Mouse (Mus musculus) forebrain, embryonic 15.5 days (tissue): ENCODE measurements around the gene Nccrp1. TPM values are rescaled to one million over a fixed set of nuclear protein-coding genes. Genes with fewer than 3 reads are reported as not detected.
A peak's percentile ranks its signal among the peaks of the same experiment; 100 is the strongest.

Source experiments
- ATAC-seq: fragments of 200-750 bp; cut with Nextera tagmentation; replicated peaks from 2 replicates; pipeline ENCODE4 v1.8.0; 2017; ENCODE audit warnings: mild to moderate bottlenecking, moderate TSS enrichment, moderate library complexity
- H3K27ac ChIP-seq: fragments of 300-500 bp; sonication (generic); replicated peaks from 2 replicates; pipeline ENCODE4 v1.5.1; 2015; ENCODE audit warnings: mild to moderate bottlenecking, inconsistent platforms
- H3K27me3 ChIP-seq: fragments of 300-500 bp; sonication (generic); 2 replicates; pipeline ENCODE4 v1.6.1; 2015; ENCODE audit warnings: inconsistent platforms
- H3K36me3 ChIP-seq: fragments of 300-500 bp; sonication (generic); 2 replicates; pipeline ENCODE4 v1.6.1; 2015; ENCODE audit warnings: mild to moderate bottlenecking, inconsistent platforms
- H3K4me1 ChIP-seq: fragments of 300-500 bp; sonication (generic); 2 replicates; pipeline ENCODE4 v1.6.1; 2015; ENCODE audit warnings: inconsistent platforms
- H3K4me2 ChIP-seq: fragments of 300-500 bp; sonication (generic); replicated peaks from 2 replicates; pipeline ENCODE4 v1.6.1; 2015; ENCODE audit warnings: mild to moderate bottlenecking, inconsistent platforms
- H3K4me3 ChIP-seq: fragments of 300-500 bp; sonication (generic); 2 replicates; pipeline ENCODE4 v1.5.1; 2015; ENCODE audit warnings: mild to moderate bottlenecking, inconsistent platforms
- H3K9ac ChIP-seq: fragments of 300-500 bp; sonication (generic); replicated peaks from 2 replicates; pipeline ENCODE4 v1.6.1; 2015; ENCODE audit warnings: mild to moderate bottlenecking, inconsistent platforms
- H3K9me3 ChIP-seq: fragments of 300-500 bp; sonication (generic); 2 replicates; pipeline ENCODE4 v1.6.1; 2016; ENCODE audit warnings: inconsistent platforms
- WGBS: fragments of 180-500 bp; shearing (Covaris S2); methylation state at CpG from one replicate; pipeline ENCODE4 v1.1.7; 2015; ENCODE audit warnings: mixed read lengths; 5-methylcytosine and 5-hydroxymethylcytosine counted together
- polyA plus RNA-seq: library from polyadenylated mRNA; unstranded; fragments of >200 nt; fragmentation: Nextera tagmentation; extraction: Ambion mirVana; gene quantifications from 2 replicates; pipeline ENCODE4 v1.2.1, GENCODE M21; 2015

The Nccrp1 gene
- polyA plus RNA-seq, 1 experiment from 2014 or later = not detected

DNA sequence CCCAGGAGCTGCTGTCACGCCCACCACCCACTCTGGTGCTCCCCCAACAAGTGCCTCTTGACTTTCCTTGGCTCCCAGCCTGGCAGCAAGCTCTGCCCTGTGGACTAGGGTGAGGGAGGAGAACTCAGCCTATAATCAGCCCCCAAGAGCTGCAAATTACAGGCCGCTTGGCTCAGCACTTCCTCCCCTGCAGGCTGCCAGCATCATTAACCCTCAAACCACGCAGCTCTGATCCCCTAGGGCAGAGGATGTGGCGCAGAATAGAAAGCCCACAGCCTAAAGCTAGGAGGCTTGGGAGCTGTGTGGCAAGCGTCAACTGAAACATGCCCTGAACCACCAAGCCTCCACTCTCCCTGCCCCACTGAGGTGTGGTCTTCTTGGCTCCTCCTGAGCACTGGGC is 18.4 kb upstream of the Nccrp1 start:
- H3K36me3 ChIP-seq = peaks cover 32% of the 10 kb centered on the region

DNA sequence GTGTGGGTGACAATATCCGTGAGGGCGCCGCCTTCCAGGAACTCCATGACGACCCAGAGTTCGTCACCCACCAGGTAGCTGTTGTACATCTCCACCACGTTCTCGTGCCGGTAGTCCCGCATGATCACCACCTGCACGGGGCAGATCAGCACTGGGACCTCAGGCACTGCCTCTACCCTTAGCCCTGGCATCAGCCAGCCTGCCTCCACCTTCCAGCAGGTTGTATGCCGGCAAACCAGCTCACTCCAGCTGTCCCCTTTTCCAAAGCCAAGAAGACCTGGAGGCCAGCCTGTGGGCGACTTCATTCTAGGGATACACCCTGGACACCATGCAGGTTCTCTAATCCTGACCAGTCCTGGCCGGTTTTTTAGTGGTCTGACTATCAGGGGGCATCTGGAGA is 15.9 kb upstream of the Nccrp1 start:
- no peak overlapping the region for H3K4me2 ChIP-seq
- no peaks in the 10 kb centered on the region for H3K27me3 ChIP-seq
- H3K9ac ChIP-seq = no peak overlapping the region
- H3K4me1 ChIP-seq = no peaks in the 10 kb centered on the region
- 92% methylated on average over 13 of the region's 13 CpGs for WGBS
- H3K36me3 ChIP-seq = peaks cover 45% of the 10 kb centered on the region
- H3K27ac ChIP-seq = no peak overlapping the region
- no peak overlapping the region for H3K4me3 ChIP-seq
- no peaks in the 10 kb centered on the region for H3K9me3 ChIP-seq
- no peak for ATAC-seq

More for the DNA sequence above, 18.4 kb upstream of the Nccrp1 start:
- H3K9ac ChIP-seq = no peak overlapping the region
- no peak overlapping the region for H3K4me3 ChIP-seq
- H3K27ac ChIP-seq = no peak overlapping the region
- H3K9me3 ChIP-seq = no peaks in the 10 kb centered on the region
- H3K27me3 ChIP-seq = no peaks in the 10 kb centered on the region
- no peak overlapping the region for H3K4me2 ChIP-seq
- peaks cover under 1% of the 10 kb centered on the region; the same call in 1 of the 2 replicates for H3K4me1 ChIP-seq
- ATAC-seq = no peak
- WGBS = 65% methylated on average over 5 of the region's 5 CpGs

DNA sequence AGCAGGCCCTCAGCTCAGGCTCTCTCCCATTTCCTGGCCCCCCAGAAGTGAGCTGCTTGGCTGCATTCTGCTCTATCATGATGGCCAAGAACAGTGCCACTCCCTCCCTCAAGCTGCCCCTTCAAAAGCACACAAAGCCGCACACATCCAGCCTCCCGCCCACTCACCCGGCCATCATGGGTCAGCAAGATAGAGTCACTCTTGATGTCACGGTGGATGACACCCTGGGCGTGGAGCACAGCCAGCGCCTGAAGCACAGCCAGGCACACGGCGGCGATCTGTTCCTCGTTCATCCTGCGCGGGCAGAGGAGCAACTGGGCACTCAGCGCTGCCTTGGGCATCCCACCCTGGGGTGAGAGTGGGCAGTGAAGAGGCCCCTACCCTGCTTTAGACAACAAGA is 15.3 kb upstream of the Nccrp1 start:
- Histone ChIP-seq H3K9ac (no peak overlapping the region), H3K9me3 (no peaks in the 10 kb centered on the region), H3K4me3 (no peak overlapping the region), H3K27ac (no peak overlapping the region), H3K4me1 (no peaks in the 10 kb centered on the region), H3K36me3 (peaks cover 40% of the 10 kb centered on the region), H3K27me3 (no peaks in the 10 kb centered on the region), H3K4me2 (no peak overlapping the region)
- 93% methylated on average over 13 of the region's 13 CpGs for WGBS
- no peak for ATAC-seq

DNA sequence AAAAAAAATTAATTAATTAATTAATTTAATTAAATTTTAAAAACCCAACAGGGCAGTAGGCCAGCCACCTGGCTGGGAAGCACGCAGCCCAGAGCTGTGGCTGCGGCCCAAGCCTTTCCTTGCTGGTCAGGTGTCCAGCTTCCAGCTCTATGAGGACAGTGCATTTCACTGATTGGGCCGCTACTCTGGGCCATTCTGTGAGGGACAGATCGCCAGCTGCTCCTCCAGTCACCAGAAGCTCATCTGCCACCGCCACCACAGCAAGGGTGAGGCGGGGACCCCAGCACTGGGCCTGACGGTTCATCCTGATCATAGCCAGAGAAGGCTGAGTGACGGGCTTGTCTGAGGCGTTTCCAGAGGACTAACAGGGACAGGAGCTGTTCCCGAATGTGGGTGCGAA is 14.9 kb upstream of the Nccrp1 start:
- H3K27me3 ChIP-seq = no peaks in the 10 kb centered on the region
- no peak overlapping the region for H3K9ac ChIP-seq
- H3K4me1 ChIP-seq = no peaks in the 10 kb centered on the region
- H3K27ac ChIP-seq = no peak overlapping the region
- WGBS = 93% methylated on average over 11 of the region's 11 CpGs
- H3K9me3 ChIP-seq = no peaks in the 10 kb centered on the region
- ATAC-seq = no peak
- no peak overlapping the region for H3K4me2 ChIP-seq
- no peak overlapping the region for H3K4me3 ChIP-seq
- H3K36me3 ChIP-seq = peaks cover 36% of the 10 kb centered on the region

DNA sequence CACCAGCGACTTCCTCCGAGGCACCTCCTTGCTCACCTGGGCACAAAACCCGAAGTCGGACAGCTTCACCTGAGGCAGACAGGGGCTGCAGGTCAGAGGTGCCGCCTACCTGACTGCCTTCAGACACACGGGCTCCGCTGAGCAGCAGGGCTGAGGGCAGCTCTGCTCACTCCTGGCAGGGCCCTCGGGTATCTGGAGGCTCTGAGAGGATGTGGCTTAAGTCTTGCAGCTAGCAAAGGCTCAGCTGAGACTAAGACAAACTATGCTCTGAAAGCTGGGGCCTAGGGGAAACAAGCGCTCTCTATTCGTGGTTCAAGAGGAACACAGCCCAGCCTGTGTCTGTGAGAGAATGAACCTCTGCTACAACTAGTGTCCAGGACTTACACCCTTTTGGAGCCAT is 13.8 kb upstream of the Nccrp1 start:
- no peaks in the 10 kb centered on the region for H3K9me3 ChIP-seq
- H3K4me1 ChIP-seq = no peaks in the 10 kb centered on the region
- H3K27ac ChIP-seq = no peak overlapping the region
- WGBS = 97% methylated on average over 10 of the region's 10 CpGs
- no peak overlapping the region for H3K9ac ChIP-seq
- no peak overlapping the region for H3K4me3 ChIP-seq
- no peaks in the 10 kb centered on the region for H3K27me3 ChIP-seq
- H3K36me3 ChIP-seq = peaks cover 30% of the 10 kb centered on the region
- H3K4me2 ChIP-seq = no peak overlapping the region
- ATAC-seq = no peak

DNA sequence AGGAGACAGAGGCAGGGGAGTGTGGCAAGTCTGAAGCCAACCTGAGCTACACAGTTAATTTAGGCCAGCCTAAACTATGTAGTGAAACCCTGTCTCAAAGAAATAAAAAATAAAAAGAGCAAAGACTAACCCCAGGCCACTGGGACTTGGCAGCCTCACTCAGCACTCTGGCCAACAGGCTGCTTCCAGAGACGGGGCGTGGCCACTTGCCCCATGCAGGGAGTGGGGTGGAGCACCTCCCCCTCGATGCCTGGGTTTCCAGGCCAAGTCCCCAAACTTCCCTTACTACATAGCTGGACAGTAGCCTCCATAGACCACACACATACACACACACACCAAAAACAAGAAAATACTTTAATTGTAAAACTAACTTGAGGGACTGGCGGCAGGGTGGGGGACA is 11.4 kb upstream of the Nccrp1 start:
- Histone ChIP-seq H3K4me3 (no peak overlapping the region), H3K27ac (no peak overlapping the region), H3K27me3 (no peaks in the 10 kb centered on the region), H3K4me1 (no peaks in the 10 kb centered on the region), H3K4me2 (no peak overlapping the region), H3K9me3 (no peaks in the 10 kb centered on the region), H3K36me3 (peaks cover 20% of the 10 kb centered on the region), H3K9ac (no peak overlapping the region)
- 75% methylated on average over 4 of the region's 4 CpGs for WGBS
- no peak for ATAC-seq

DNA sequence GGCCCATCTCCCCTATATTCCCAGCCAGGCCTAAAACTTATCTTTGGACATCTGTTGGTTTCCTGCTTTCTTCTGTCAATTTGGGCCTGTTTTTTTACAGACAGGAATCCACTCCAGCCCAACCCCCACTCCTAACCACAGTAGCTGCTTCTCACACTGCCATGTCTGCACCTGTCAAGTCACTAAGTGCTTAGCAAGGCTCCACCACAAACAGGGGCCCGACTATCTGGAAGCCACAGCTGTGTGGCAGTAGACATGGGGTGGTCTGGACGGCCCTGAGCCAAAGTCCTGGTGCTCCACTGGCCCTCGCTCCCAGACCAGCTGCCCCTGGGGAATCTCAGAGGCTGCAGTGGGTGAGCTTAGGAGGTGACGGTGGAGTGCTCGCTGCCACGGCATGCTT is 10.7 kb upstream of the Nccrp1 start:
- no peak overlapping the region for H3K9ac ChIP-seq
- H3K27ac ChIP-seq = no peak overlapping the region
- ATAC-seq = no peak
- no peak overlapping the region for H3K4me2 ChIP-seq
- 94% methylated on average over 6 of the region's 6 CpGs for WGBS
- H3K9me3 ChIP-seq = no peaks in the 10 kb centered on the region
- no peak overlapping the region for H3K4me3 ChIP-seq
- H3K4me1 ChIP-seq = no peaks in the 10 kb centered on the region
- no peaks in the 10 kb centered on the region for H3K27me3 ChIP-seq
- peaks cover 19% of the 10 kb centered on the region for H3K36me3 ChIP-seq

DNA sequence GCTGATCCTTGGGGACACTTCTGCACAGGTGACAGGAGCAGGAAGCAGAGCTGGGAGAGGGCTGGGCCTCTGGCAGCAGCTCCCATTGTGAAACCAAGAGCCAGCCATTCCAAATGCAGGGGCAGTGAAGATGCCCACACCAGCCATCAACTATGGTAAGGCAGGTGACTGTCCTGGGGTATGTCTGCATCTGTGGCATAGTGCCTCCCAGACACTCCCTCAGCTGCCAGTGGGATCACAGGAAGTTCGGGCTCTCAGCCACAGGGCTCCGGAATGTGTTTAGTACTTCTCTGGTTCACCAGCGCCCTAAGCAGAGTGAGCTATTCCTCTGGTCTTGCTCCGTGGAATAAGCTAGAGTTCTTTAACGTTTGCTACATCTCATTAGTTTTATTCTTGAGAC is 10.0 kb upstream of the Nccrp1 start:
- no peak overlapping the region for H3K9ac ChIP-seq
- no peaks in the 10 kb centered on the region for H3K4me1 ChIP-seq
- no peak overlapping the region for H3K4me3 ChIP-seq
- no peak overlapping the region for H3K4me2 ChIP-seq
- WGBS = 71% methylated on average over 5 of the region's 5 CpGs
- H3K27me3 ChIP-seq = no peaks in the 10 kb centered on the region
- H3K9me3 ChIP-seq = no peaks in the 10 kb centered on the region
- H3K36me3 ChIP-seq = peaks cover 19% of the 10 kb centered on the region
- ATAC-seq = no peak
- no peak overlapping the region for H3K27ac ChIP-seq

DNA sequence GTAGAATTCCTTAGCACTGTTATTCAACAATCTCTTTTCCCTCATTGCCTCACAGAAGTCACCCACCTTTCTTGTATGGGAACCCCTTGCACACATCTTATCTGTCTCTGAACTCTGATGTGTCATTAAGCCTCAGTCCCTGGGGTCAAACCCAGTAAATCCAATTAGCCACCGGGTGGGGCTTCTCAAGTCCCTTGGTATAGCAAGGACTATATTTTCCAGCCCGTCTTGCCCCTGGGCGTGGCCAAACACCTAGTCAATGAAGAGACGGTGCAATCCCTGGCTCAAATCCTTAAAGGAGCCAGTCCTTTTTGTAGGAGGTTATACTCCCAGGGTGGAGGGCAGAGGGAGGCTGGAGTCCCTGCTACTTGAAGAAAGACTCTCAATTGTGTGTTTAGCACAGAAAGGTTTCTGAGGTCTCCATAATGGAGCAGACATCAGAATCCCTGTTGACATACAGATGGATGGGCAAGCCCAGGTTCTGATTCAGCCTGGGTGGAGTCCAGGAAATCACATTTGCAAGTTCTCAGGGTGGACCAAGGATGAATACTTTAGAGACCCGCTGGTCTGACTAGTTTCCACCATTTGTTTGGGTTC is 9.0 kb upstream of the Nccrp1 start:
- Histone ChIP-seq H3K36me3 (peaks cover 15% of the 10 kb centered on the region), H3K4me1 (no peaks in the 10 kb centered on the region), H3K4me2 (no peak overlapping the region), H3K9me3 (no peaks in the 10 kb centered on the region), H3K4me3 (no peak overlapping the region), H3K27me3 (no peaks in the 10 kb centered on the region), H3K27ac (no peak overlapping the region), H3K9ac (no peak overlapping the region)
- no peak for ATAC-seq
- 16% methylated on average over 5 of the region's 5 CpGs for WGBS

DNA sequence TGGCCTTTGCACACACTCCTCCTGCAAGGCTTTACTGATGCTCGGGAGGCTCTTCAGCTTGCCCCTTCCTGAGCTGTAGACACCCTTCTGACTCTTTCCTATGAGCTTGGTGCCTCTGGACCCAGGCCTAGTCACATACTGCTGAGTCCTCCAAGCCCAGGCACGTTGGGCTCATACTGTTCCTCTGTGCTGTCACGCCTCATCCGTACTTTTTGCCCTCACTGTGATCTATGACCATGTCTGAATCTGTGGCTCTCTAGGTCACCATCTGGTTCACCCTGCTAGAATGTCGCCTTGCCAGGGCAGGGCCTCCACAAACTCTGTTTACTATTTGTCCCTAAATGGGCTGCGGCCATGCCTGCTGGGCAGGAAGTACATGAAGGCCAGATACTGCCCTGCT is 6.0 kb upstream of the Nccrp1 start:
- WGBS = 95% methylated on average over 6 of the region's 6 CpGs
- H3K4me1 ChIP-seq = no peaks in the 10 kb centered on the region
- no peak overlapping the region for H3K4me3 ChIP-seq
- no peak overlapping the region for H3K27ac ChIP-seq
- H3K36me3 ChIP-seq = no peaks in the 10 kb centered on the region
- H3K27me3 ChIP-seq = no peaks in the 10 kb centered on the region
- no peak overlapping the region for H3K9ac ChIP-seq
- no peak overlapping the region for H3K4me2 ChIP-seq
- no peak for ATAC-seq
- H3K9me3 ChIP-seq = no peaks in the 10 kb centered on the region

DNA sequence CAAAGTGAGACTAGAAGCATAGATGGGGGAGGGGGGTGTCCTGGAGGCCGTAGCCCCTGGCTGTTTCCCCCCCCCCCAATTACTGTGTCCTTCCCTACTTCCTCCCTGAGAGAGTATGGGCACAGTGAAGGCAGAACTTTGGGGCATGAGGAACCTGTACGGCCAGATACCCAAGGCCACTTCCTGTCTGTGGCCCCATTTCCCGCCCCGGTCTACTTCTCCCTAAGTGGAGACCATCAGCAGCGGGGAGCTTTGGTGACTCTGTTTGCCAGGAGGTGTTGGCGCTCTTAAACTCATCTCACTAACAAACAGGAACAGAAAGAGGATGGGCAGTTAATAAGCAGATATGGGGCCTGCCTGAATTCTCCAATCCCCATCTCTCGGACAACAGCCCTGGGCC is 574 bp upstream of the Nccrp1 start:
- no peak overlapping the region for H3K4me3 ChIP-seq
- no peak overlapping the region for H3K4me2 ChIP-seq
- no peaks in the 10 kb centered on the region for H3K9me3 ChIP-seq
- peaks cover 35% of the 10 kb centered on the region for H3K27me3 ChIP-seq
- H3K9ac ChIP-seq = no peak overlapping the region
- 79% methylated on average over 7 of the region's 7 CpGs for WGBS
- no peaks in the 10 kb centered on the region for H3K36me3 ChIP-seq
- ATAC-seq = no peak
- peaks cover 16% of the 10 kb centered on the region for H3K4me1 ChIP-seq
- H3K27ac ChIP-seq = no peak overlapping the region

DNA sequence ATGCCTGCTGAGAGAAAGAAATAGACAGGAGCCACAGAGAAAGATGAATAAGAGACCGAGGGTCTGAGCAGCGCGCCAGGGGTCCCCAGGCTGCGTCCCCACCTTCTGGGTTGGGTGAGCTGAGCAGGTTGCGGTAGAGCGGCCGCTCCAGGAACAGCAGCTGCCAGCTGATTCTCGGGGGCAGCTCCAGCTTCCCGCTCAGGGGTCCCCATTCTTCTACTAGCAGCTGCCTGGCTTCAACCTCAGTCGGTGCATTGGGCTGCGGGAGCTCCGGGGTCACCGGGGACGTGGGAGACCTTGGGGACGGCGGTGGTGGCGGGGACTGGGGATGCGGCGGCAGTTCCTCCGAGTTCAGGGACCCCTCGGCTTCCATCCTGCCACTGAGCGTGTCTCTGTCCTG is 405 bp downstream of the Nccrp1 start:
- Histone ChIP-seq H3K27me3 (peaks cover 35% of the 10 kb centered on the region), H3K9ac (peak overlapping the region; percentile 8)
- WGBS = 1% methylated on average over 22 of the region's 22 CpGs

DNA sequence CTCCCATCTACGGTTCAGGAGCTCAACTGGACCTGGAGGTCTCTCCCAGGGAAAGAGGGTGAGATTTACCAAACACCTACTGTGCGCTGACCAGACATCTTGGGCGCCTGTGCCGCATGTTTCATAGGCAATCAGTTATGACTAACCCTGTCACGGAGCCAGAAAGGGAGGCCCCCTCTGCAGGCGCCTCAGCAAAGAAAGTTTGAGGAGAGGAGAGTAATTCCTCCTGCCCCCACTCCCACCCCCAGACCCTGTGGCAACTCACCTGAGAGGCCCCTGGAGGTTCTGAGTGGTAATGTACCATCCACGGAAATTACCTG is 1.2 kb downstream of the Nccrp1 start:
- no peak overlapping the region for H3K4me2 ChIP-seq
- H3K27ac ChIP-seq = no peak overlapping the region
- peaks cover 35% of the 10 kb centered on the region for H3K27me3 ChIP-seq
- WGBS = 42% methylated on average over 7 of the region's 7 CpGs
- ATAC-seq = no peak
- no peak overlapping the region for H3K9ac ChIP-seq
- peaks cover 16% of the 10 kb centered on the region for H3K4me1 ChIP-seq
- no peaks in the 10 kb centered on the region for H3K36me3 ChIP-seq
- H3K9me3 ChIP-seq = no peaks in the 10 kb centered on the region
- no peak overlapping the region for H3K4me3 ChIP-seq

More for the DNA sequence above, 405 bp downstream of the Nccrp1 start:
- no peak for ATAC-seq
- H3K4me1 ChIP-seq = peaks cover 16% of the 10 kb centered on the region
- H3K9me3 ChIP-seq = no peaks in the 10 kb centered on the region
- no peak overlapping the region for H3K27ac ChIP-seq
- H3K4me3 ChIP-seq = peak overlapping the region; percentile 21
- no peaks in the 10 kb centered on the region for H3K36me3 ChIP-seq
- peak overlapping the region; percentile 48 for H3K4me2 ChIP-seq
